Mouse (Mus musculus) macrophage (primary cell): ENCODE measurements around the gene Il27ra. TPM values are rescaled to one million over a fixed set of nuclear protein-coding genes. Genes with fewer than 3 reads are reported as not detected.
"Not testable (repeated sequence)": the region's sequence is repeated elsewhere in the genome, so short reads cannot be mapped to it uniquely, and the experiment has no call there.

Experiments
- H3K27ac ChIP-seq: fragments of 350-480 bp; formaldehyde crosslinking; 2 replicates; pipeline ENCODE4 v1.9.0; 2021
- H3K36me3 ChIP-seq: fragments of 350-480 bp; formaldehyde crosslinking; 2 replicates; pipeline ENCODE4 v1.9.0; 2021; ENCODE audit errors: inconsistent target
- H3K4me3 ChIP-seq: fragments of 350-480 bp; formaldehyde crosslinking; 2 replicates; pipeline ENCODE4 v1.9.0; 2021; ENCODE audit errors: inconsistent target
- H3K79me2 ChIP-seq: fragments of 350-480 bp; formaldehyde crosslinking; 2 replicates; pipeline ENCODE4 v1.9.0; 2021; ENCODE audit errors: inconsistent target
- WGBS: methylation state at CpG from one replicate; pipeline ENCODE4 v1.1.7; 2026; ENCODE audit warnings: inconsistent platforms; ENCODE audit not compliant: missing documents; 5-methylcytosine and 5-hydroxymethylcytosine counted together
- polyA plus RNA-seq: library from polyadenylated mRNA; stranded (reverse); fragments of 250-400 nt; gene quantifications from 3 replicates; pipeline ENCODE4 v1.2.4, GENCODE M21; 2018; ENCODE audit warnings: inconsistent platforms

Il27ra gene
- polyA plus RNA-seq, 1 experiment from 2014 or later: 0.17 TPM

DNA sequence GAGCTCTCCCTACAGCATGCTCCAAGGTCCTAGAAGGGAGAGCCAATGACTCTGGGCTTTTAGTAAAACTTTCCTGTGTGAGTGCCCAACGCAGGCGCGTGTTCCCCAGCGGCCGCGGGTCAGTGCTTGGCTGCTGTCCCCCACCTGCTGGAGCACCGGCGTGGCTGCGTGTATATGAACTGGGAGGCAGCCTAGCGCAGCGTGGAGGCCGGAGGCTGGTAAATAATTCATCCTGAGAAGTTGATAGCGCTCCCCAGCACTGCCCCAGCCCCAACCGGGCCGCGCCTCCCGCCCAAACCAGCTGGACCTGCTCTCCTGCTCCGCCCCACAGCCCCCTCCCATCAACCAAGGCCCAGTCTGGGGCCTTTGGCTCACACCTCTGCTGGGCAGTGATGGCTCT, 21.3 kb downstream of the Il27ra start, which contains the start of gene Palm3:
Gene Palm3, plus strand, starts transcription at position 376 of the 400 bp plus-strand sequence.
- 68% methylated on average over 15 of the region's 18 CpGs for WGBS
- H3K4me3 ChIP-seq: no peak within 1 kb of the TSS
- H3K79me2 ChIP-seq: no peaks in the 10 kb centered on the region
- H3K27ac ChIP-seq: no peak within 1 kb of the TSS
- H3K36me3 ChIP-seq: no peaks in the 10 kb centered on the region

DNA sequence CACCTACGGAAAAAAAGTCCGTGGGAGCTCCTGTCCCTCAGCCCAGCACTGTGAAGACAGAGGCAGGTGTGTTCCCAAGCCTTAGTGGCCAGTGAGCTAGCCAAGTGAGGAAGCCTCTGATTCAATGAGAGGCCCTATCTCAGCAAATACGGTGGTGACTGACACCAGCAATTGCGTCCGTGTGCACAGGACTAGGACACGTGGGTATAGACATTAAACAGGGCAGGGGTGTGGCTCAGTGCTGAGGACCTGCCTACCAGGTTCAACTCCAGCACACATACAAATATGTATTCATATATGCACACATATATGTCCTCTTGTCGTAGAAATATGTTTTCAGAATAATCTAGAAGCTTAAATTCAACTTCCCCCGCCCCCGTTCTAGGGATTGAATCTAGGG, 22.7 kb downstream of the Il27ra start:
- WGBS: 67% methylated on average over 9 of the region's 9 CpGs
- Histone ChIP-seq H3K36me3 (no peaks in the 10 kb centered on the region), H3K79me2 (no peaks in the 10 kb centered on the region), H3K4me3 (no peak overlapping the region), H3K27ac (no peak overlapping the region)

DNA sequence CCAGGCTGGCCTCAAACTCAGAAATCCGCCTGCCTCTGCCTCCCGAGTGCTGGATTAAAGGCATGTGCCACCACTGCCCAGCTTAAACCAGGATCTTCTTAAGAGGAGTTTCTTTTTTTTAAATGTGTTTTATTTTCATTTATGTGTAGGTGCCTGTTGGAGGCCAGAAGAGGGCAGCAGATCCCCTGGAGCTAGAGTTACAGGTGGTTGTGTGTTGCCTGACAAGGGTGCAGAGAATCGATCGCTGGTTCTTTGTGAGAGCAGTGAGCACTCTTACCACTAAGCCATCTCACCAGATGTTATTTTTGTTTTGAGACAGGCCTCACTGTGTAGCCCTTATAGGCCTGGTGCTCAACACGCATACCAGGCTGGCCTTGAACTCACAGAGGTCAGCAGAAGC, 26.6 kb downstream of the Il27ra start:
- no peaks in the 10 kb centered on the region for H3K79me2 ChIP-seq
- H3K36me3 ChIP-seq: no peaks in the 10 kb centered on the region
- no peak overlapping the region for H3K27ac ChIP-seq
- 93% methylated on average over 5 of the region's 5 CpGs for WGBS
- no peak overlapping the region for H3K4me3 ChIP-seq

DNA sequence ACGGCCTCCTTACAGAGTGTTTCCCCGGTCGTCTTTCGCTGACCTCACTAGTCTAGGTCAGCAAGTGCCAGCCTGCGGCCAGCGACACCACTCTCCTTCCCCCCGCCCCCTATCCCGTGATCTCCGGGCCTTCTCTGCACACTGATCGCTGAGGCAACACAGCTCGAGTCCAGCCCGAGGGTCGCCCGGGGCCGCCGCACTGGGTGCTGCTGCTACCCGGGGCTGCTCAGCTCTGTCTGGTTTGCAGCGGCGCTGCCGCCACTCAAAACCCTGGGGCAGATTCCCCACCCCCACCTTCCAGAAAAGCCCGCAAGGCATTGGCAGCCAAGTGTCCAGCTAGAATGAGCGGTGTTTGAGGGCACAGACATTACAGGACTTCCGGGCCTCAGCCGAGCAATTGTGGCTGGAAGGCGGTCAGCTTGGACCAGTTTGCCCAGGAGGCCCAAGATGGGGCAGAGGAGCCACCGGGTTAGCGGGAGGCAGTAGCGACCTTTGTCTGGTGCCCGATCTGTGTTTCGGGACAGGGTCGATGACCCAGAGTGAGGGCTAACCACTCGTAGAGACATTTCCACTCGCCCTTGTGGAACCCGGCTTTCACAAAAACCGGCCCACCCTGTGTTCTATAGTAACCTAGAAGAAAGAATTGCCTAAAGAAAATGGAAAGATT, 29.8 kb downstream of the Il27ra start:
- Histone ChIP-seq H3K79me2 (no peaks in the 10 kb centered on the region), H3K27ac (peak overlapping the region; percentile 36; the same call in 1 of the 2 replicates), H3K4me3 (peak overlapping the region; percentile 30; the same call in 1 of the 2 replicates), H3K36me3 (no peaks in the 10 kb centered on the region)
- 26% methylated on average over 34 of the region's 35 CpGs for WGBS

DNA sequence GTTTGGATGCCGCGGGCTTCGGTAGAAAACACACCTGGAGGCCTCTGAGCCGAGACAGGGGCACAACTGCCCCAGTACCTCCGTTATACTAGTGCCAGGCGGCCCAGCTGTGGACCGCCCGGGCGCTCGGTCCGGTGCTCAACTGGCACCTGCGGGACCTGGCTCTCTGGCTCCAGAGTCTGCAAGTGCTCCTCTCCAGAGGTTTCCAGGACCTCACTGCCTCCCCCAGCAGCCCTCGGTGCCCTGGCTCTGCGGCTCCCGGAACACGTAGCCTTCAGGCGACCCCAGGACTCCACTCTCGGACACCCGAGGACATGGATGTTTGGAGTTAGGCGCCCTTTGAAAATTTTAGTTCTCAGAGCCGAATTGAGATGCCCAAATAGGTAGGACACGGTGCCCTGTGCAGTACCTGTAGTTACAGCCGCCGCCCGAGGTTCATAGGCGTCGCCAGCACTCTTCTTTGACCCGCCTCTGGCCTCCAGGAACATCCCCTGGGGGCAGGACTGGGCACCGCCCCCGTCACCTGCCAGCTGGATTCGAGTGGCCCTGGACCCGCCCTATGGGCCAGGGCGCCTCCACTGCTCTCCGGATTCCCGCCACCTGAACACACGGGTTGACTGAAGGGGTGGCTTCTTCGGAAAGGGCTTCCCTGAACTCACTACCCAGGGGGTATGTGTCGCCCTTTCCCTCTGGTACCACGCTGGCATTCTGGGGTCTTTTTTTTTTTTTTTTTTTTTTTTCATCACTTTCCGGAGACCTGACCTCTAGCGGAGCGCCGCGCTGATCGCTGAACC, 30.5 kb downstream of the Il27ra start, which contains the start of gene 2210011C24Rik:
Gene 2210011C24Rik, minus strand, starts transcription at position 467 of the 794 bp plus-strand sequence.
- peak within 1 kb of the TSS; percentile 36; the same call in 1 of the 2 replicates for H3K27ac ChIP-seq
- H3K79me2 ChIP-seq: no peaks in the 10 kb centered on the region
- no peaks in the 10 kb centered on the region for H3K36me3 ChIP-seq
- H3K4me3 ChIP-seq: peak within 1 kb of the TSS; percentile 30
- 3% methylated on average over 40 of the region's 45 CpGs for WGBS

DNA sequence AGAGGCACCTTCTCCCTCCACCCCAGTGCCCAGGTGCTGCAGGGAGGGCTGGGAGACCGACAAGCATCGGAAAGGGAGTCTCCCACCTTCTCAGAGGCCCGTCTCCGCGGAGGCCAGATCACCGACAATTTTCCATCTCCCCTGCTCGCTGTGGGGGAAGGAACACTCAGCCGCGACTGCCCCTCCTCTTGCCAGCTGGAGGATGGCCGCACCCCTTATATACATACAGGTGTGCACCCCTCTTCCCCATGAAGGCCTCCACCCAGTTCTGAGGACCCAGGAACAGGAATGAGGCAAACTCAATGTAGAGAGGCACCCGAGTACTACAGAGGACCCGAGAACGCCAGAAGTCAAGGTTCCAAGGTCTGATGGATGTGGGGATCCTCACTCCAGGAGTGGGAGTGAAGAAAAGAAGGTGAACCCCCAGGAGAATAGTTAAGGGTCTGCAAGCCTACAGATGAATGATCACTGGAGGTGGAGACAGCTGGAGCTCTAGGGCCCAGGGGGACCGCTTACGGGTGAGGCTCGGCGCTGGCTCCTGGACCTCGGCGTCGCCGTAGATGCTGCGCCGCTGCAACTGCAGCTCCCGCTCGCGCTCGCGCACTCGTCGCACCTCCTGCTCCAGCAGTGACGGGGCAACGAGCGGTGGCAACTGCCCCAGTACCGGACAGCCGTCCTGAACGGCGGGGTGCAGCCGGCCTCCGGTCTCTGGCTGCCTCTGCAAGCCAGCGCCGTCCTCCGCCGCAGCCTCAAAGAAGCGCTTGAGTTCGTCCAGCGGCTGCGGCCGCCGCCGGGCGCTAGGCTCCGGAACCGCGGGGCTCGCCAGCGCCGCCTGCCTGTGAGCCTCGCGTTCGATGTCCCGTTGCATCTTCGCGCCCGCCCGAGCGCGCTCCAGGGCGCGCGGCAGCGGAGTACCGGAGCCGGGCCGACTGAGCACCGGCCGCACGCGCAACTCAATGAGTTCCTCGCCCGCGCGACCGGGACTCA, 31.5 kb downstream of the Il27ra start:
- no peaks in the 10 kb centered on the region for H3K36me3 ChIP-seq
- no peaks in the 10 kb centered on the region for H3K79me2 ChIP-seq
- no peak overlapping the region for H3K4me3 ChIP-seq
- WGBS: 5% methylated on average over 72 of the region's 83 CpGs
- H3K27ac ChIP-seq: no peak overlapping the region

DNA sequence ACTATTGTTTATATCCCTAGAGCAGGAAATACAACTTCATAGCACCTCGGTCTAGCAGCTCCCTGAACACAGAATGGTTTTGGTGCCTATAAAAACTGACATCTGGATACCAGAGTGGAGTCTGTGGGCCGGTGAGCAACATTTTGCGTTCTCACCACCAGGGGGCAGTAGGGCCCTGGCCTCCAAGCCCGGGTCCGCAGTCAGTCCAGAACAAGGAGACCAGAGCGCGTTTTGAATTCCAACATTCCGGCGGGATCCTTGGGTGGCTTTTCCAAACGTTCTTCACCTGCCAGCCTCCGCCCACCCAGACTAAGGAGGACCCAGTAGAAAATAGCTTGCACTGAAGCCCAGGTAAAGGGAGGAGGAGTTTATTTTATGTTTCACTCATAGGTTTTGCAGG, 32.5 kb downstream of the Il27ra start:
- WGBS: 2% methylated on average over 11 of the region's 11 CpGs
- Histone ChIP-seq H3K27ac (no peak overlapping the region), H3K4me3 (no peak overlapping the region), H3K36me3 (no peaks in the 10 kb centered on the region), H3K79me2 (no peaks in the 10 kb centered on the region)

DNA sequence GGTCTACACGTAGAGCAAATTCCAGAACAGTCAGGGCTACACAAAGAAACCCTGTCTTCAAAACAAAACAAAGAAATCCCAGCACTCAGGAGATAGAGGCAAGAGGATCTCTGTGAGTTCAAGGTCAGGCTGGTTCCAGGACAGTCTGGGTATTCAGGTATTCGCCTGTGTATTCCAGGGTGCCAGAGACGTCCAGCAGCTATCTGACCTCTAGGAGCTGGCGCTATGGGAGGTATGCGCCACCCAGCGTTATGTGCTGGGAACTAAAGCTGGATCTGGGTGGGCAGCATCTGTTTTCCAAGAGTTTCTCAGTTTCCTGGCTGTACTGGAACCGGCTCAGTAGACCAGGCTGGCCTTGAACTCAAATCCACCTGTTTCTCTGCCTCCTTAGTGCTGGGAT, 34.0 kb downstream of the Il27ra start:
- H3K27ac ChIP-seq: no peak overlapping the region
- 81% methylated on average over 7 of the region's 7 CpGs for WGBS
- H3K4me3 ChIP-seq: no peak overlapping the region
- H3K79me2 ChIP-seq: peaks cover 9% of the 10 kb centered on the region; the same call in 1 of the 2 replicates
- no peaks in the 10 kb centered on the region for H3K36me3 ChIP-seq

DNA sequence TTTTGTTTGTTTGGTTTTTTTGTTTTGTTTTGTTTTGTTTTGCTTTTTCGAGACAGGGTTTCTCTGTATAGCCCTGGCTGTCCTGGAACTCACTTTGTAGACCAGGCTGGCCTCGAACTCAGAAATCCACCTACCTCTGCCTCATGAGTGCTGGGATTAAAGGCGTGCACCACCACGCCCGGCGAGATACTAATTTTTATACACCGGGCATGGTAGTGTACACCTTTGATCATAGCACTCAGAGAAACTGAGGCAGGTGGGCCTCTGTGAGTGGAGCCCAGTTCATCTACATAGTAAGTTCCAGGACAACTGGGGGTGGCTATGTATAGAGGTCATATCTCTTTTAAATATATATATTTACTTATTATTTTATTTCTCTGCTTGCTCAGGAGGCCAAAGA, 36.9 kb downstream of the Il27ra start:
- peaks cover 18% of the 10 kb centered on the region; the same call in 1 of the 2 replicates for H3K79me2 ChIP-seq
- not testable (repeated sequence) for H3K4me3 ChIP-seq, H3K36me3 ChIP-seq
- H3K27ac ChIP-seq: peak overlapping the region; percentile 86
- whole genome bisulfite sequencing: 98% methylated on average over 7 of the region's 7 CpGs

DNA sequence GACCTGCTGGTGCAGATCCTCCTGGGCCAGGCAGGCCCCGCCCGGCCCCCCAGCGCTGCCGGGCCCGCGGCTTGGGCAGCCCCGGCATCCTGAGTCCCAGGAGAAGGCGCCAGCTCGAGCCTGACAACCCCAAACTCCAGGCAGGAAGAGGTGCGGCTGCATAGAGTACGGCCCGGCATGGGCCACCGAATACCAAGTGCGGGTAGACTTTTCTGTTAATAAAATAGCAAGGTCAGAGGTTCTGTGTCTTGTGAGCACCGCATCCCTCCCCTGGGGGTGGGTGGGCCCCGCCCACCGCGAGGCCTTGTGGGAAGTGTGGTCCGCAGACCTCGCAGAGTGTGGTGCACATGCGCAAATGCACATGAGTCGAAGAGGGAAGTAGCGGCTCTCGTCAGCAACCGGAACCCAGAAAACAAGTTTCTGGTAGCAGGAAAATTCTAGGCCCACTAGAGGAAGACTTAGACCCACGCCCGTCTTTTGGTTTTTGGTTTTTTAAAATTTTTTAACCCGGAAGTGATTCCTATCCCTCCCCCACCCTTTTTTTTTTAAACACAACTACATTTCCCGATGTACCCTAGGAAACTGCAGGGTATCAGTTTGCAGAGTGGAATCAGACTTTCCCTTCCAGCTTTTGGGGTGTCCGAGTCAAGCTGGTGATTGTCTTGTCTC, 37.7 kb downstream of the Il27ra start:
- Histone ChIP-seq H3K79me2 (peaks cover 18% of the 10 kb centered on the region; the same call in 1 of the 2 replicates), H3K27ac (peak overlapping the region; percentile 86), H3K36me3 (no peaks in the 10 kb centered on the region; the same call in 1 of the 2 replicates), H3K4me3 (peak overlapping the region; percentile 49)
- WGBS: 3% methylated on average over 30 of the region's 30 CpGs

DNA sequence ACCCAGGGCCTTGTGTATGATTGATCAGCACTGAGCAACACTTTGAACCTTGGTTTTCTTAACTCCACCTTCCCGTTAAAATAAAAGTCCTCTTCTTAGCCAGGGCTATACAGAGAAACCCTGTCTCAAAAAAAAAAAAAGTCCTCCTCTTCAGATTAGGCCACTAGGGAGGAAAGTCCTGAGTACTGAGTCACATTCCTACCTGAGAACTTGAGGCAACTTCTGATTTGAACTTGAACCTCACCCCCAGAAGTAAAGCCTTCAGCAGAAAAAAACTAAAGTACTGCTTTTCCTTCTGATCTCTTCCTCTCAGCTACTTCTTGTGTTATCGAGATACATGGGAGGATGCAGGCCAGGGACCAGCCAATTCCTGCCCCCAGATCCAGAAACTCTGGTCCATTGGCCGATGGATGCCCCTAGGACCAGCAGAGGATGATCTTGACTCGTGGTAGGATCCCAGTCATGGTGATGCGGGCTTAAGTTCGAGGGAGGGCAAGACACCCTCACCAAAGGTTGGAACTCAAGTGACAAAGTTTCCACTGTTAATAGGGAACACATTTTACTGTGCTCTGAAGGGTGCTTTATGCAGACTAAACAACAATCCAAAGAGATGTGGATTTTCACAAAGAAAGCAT, 38.7 kb downstream of the Il27ra start:
- 74% methylated on average over 6 of the region's 6 CpGs for WGBS
- Histone ChIP-seq H3K4me3 (peak overlapping the region; percentile 49), H3K79me2 (peaks cover 24% of the 10 kb centered on the region; the same call in 1 of the 2 replicates), H3K36me3 (no peaks in the 10 kb centered on the region; the same call in 1 of the 2 replicates), H3K27ac (peak overlapping the region; percentile 86)

DNA sequence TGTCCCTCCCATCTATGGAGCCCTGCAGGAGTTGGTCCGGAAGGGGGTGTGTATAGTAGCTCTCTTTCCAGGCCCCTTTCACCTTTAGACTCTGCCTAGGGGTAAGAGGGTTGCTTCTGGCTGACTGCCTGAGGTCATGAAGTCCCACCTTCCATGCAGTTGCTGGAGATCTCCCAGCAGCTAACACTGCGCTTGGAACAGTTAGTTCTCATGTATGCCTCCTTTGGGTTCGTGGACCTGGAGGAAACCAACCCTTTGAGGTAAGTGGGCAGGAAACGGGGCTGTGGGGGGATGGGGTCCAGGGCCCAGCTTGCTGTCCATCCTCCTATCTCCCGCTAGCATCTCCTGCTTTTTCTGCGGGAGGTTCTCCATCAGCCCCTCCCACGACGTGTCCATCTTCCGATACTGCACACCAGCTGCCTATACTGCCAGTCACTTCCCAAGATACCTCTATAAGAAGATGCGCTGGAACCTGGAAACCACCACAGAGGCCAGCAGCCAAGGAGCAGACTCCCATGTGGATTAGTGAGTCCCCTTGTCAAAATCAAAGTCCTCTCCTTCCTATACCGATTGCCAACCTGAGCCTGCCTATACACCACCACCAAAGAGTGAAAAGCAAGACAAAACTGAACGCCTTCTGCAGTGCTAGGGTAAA, 39.3 kb downstream of the Il27ra start:
- Histone ChIP-seq H3K79me2 (peaks cover 24% of the 10 kb centered on the region; the same call in 1 of the 2 replicates), H3K4me3 (no peak overlapping the region), H3K36me3 (no peaks in the 10 kb centered on the region; the same call in 1 of the 2 replicates), H3K27ac (no peak overlapping the region)
- 93% methylated on average over 12 of the region's 12 CpGs for WGBS
